Mouse (Mus musculus): ENCODE measurements around the gene Gen1. TPM values are rescaled to one million over a fixed set of nuclear protein-coding genes. Genes with fewer than 3 reads are reported as not detected.

The Gen1 gene
- total RNA-seq (2018; cell fraction: chromatin; rRNA removed) = 10 to 100 TPM in 2 of 26 experiments, 1 to 10 TPM in 24; 1.1 to 16.9 (median 4.5) TPM
- total RNA-seq (2018; cell fraction: cytosol; rRNA removed) = 1 to 10 TPM in 15 of 26 experiments, under 1 TPM in 11; 0.53 to 2.4 (median 1.1) TPM
- 10 to 100 TPM in 2 of 26 experiments, 1 to 10 TPM in 24; 1.0 to 14.0 (median 2.7) TPM for total RNA-seq (2018; cell fraction: nucleus; rRNA removed)
- 0.56 to 3.2 TPM (median 1.6 TPM) in 3 replicates for polyA plus RNA-seq (2018)

GRCm38 (mm10) chr12:11265382-11266281 is at the start of gene Gen1, which contains the start of gene Smc6:
Gen1 (minus strand) TSS chr12:11265801.
Smc6 (plus strand) TSS chr12:11265886.
- WGBS (ENCODE audit: missing documents) = under 1% methylated on average over 81 of the region's 83 CpGs
- Histone ChIP-seq H3K4me3 (ENCODE audit: inconsistent target) (peak within 1 kb of the TSS; percentile 93), H3K36me3 (ENCODE audit: inconsistent target) (no peaks in the 10 kb centered on the region), H3K27ac (peak within 1 kb of the TSS; percentile 68), H3K79me2 (ENCODE audit: inconsistent target) (peaks cover 80% of the 10 kb centered on the region)

- Histone ChIP-seq H3K27ac (no peak overlapping the region), H3K79me2 (ENCODE audit: inconsistent target) (no peaks in the 10 kb centered on the region), H3K36me3 (ENCODE audit: inconsistent target) (peaks cover 20% of the 10 kb centered on the region), H3K4me3 (ENCODE audit: inconsistent target) (no peak overlapping the region)
- WGBS (ENCODE audit: missing documents) = 0% methylated on average over 1 of the region's 1 CpGs
These were observed 48.2 kb upstream of the Gen1 start for GRCm38 (mm10) chr12:11313840-11314239.

- Histone ChIP-seq H3K36me3 (ENCODE audit: inconsistent target) (peaks cover 42% of the 10 kb centered on the region), H3K79me2 (ENCODE audit: inconsistent target) (no peaks in the 10 kb centered on the region), H3K27ac (no peak overlapping the region), H3K4me3 (ENCODE audit: inconsistent target) (no peak overlapping the region)
- WGBS (ENCODE audit: missing documents) = 100% methylated on average over 1 of the region's 2 CpGs
These were observed 45.5 kb upstream of the Gen1 start for GRCm38 (mm10) chr12:11311106-11311505.

- peaks cover 59% of the 10 kb centered on the region for H3K36me3 ChIP-seq (ENCODE audit: inconsistent target)
- no peak overlapping the region for H3K27ac ChIP-seq
- 86% methylated on average over 8 of the region's 8 CpGs for whole genome bisulfite sequencing (ENCODE audit: missing documents)
- H3K4me3 ChIP-seq (ENCODE audit: inconsistent target) = no peak overlapping the region
- H3K79me2 ChIP-seq (ENCODE audit: inconsistent target) = no peaks in the 10 kb centered on the region
These were observed 41.4 kb upstream of the Gen1 start for GRCm38 (mm10) chr12:11306753-11307645.

- H3K27ac ChIP-seq = no peak overlapping the region
- H3K36me3 ChIP-seq (ENCODE audit: inconsistent target) = peaks cover 83% of the 10 kb centered on the region
- 89% methylated on average over 1 of the region's 1 CpGs for WGBS (ENCODE audit: missing documents)
These were observed 35.3 kb upstream of the Gen1 start for GRCm38 (mm10) chr12:11300858-11301257.

GRCm38 (mm10) chr12:11286382-11286781 is 20.8 kb upstream of the Gen1 start:
- Histone ChIP-seq H3K27ac (no peak overlapping the region), H3K36me3 (ENCODE audit: inconsistent target) (peaks cover 68% of the 10 kb centered on the region), H3K79me2 (ENCODE audit: inconsistent target) (no peaks in the 10 kb centered on the region), H3K4me3 (ENCODE audit: inconsistent target) (no peak overlapping the region)
- WGBS (ENCODE audit: missing documents) = 100% methylated on average over 2 of the region's 2 CpGs

More at GRCm38 (mm10) chr12:11300858-11301257, 35.3 kb upstream of the Gen1 start:
- Histone ChIP-seq H3K4me3 (ENCODE audit: inconsistent target) (no peak overlapping the region), H3K79me2 (ENCODE audit: inconsistent target) (no peaks in the 10 kb centered on the region)

GRCm38 (mm10) chr12:11281584-11281983 is 16.0 kb upstream of the Gen1 start:
- Histone ChIP-seq H3K36me3 (ENCODE audit: inconsistent target) (peaks cover 51% of the 10 kb centered on the region), H3K27ac (no peak overlapping the region), H3K4me3 (ENCODE audit: inconsistent target) (no peak overlapping the region), H3K79me2 (ENCODE audit: inconsistent target) (no peaks in the 10 kb centered on the region)
- 97% methylated on average over 2 of the region's 2 CpGs for WGBS (ENCODE audit: missing documents)

- Histone ChIP-seq H3K79me2 (ENCODE audit: inconsistent target) (peaks cover 5% of the 10 kb centered on the region; the same call in 1 of the 2 replicates), H3K36me3 (ENCODE audit: inconsistent target) (peaks cover 35% of the 10 kb centered on the region)
These were observed 14.3 kb upstream of the Gen1 start for GRCm38 (mm10) chr12:11279886-11280285.

GRCm38 (mm10) chr12:11277207-11277606 is 11.6 kb upstream of the Gen1 start:
- Histone ChIP-seq H3K4me3 (ENCODE audit: inconsistent target) (no peak overlapping the region), H3K36me3 (ENCODE audit: inconsistent target) (peaks cover 32% of the 10 kb centered on the region), H3K79me2 (ENCODE audit: inconsistent target) (peaks cover 31% of the 10 kb centered on the region), H3K27ac (no peak overlapping the region)
- 70% methylated on average over 6 of the region's 6 CpGs for WGBS (ENCODE audit: missing documents)

More at GRCm38 (mm10) chr12:11279886-11280285, 14.3 kb upstream of the Gen1 start:
- Histone ChIP-seq H3K27ac (no peak overlapping the region), H3K4me3 (ENCODE audit: inconsistent target) (no peak overlapping the region)
- WGBS (ENCODE audit: missing documents) = 87% methylated on average over 3 of the region's 3 CpGs

- Histone ChIP-seq H3K79me2 (ENCODE audit: inconsistent target) (peaks cover 37% of the 10 kb centered on the region), H3K4me3 (ENCODE audit: inconsistent target) (no peak overlapping the region), H3K27ac (no peak overlapping the region), H3K36me3 (ENCODE audit: inconsistent target) (peaks cover 32% of the 10 kb centered on the region)
- WGBS (ENCODE audit: missing documents) = 83% methylated on average over 2 of the region's 2 CpGs
These were observed 11.0 kb upstream of the Gen1 start for GRCm38 (mm10) chr12:11276632-11277031.

- no peak overlapping the region for H3K27ac ChIP-seq
- peaks cover 72% of the 10 kb centered on the region for H3K79me2 ChIP-seq (ENCODE audit: inconsistent target)
- H3K4me3 ChIP-seq (ENCODE audit: inconsistent target) = no peak overlapping the region
- H3K36me3 ChIP-seq (ENCODE audit: inconsistent target) = peaks cover 19% of the 10 kb centered on the region; the same call in 1 of the 2 replicates
- WGBS (ENCODE audit: missing documents) = 100% methylated on average over 1 of the region's 1 CpGs
These were observed 7.6 kb upstream of the Gen1 start for GRCm38 (mm10) chr12:11273185-11273584.

GRCm38 (mm10) chr12:11272568-11272967 is 7.0 kb upstream of the Gen1 start:
- Histone ChIP-seq H3K27ac (no peak overlapping the region), H3K4me3 (ENCODE audit: inconsistent target) (no peak overlapping the region), H3K36me3 (ENCODE audit: inconsistent target) (peaks cover 15% of the 10 kb centered on the region; the same call in 1 of the 2 replicates), H3K79me2 (ENCODE audit: inconsistent target) (peaks cover 78% of the 10 kb centered on the region)
- WGBS (ENCODE audit: missing documents) = 97% methylated on average over 4 of the region's 4 CpGs

- WGBS (ENCODE audit: missing documents) = 43% methylated on average over 4 of the region's 4 CpGs
- H3K79me2 ChIP-seq (ENCODE audit: inconsistent target) = peaks cover 85% of the 10 kb centered on the region
- peak overlapping the region; percentile 57 for H3K27ac ChIP-seq
- H3K4me3 ChIP-seq (ENCODE audit: inconsistent target) = peak overlapping the region; percentile 84
- no peaks in the 10 kb centered on the region; the same call in 1 of the 2 replicates for H3K36me3 ChIP-seq (ENCODE audit: inconsistent target)
These were observed 1.4 kb upstream of the Gen1 start for GRCm38 (mm10) chr12:11267030-11267429.
